Mouse (Mus musculus) urinary bladder, postnatal 10 days (tissue): Measurements from ENCODE around the gene Baz1a.
A peak's percentile ranks its signal among the peaks of the same experiment; 100 is the strongest.
"Not testable (repeated sequence)": the region's sequence is repeated elsewhere in the genome, so short reads cannot be mapped to it uniquely, and the experiment has no call there.

Source experiments
- DNase-seq: peaks from one replicate; pipeline ENCODE4 v3.0.0; 2022; ENCODE audit warnings: low spot score

Baz1a gene

GRCm38 (mm10) chr12:54980939-54981338, 33.2 kb downstream of the Baz1a start:
- no peak for DNase-seq

- no peak for DNase-seq
Observed at GRCm38 (mm10) chr12:54980532-54980931, 33.6 kb downstream of the Baz1a start.

- DNase-seq: no peak
Observed at GRCm38 (mm10) chr12:54969033-54969432, 45.1 kb downstream of the Baz1a start.

GRCm38 (mm10) chr12:54965532-54966160, 48.5 kb downstream of the Baz1a start:
- no peak for DNase-seq

GRCm38 (mm10) chr12:54959569-54959968, 54.6 kb downstream of the Baz1a start:
- no peak for DNase-seq

DNA sequence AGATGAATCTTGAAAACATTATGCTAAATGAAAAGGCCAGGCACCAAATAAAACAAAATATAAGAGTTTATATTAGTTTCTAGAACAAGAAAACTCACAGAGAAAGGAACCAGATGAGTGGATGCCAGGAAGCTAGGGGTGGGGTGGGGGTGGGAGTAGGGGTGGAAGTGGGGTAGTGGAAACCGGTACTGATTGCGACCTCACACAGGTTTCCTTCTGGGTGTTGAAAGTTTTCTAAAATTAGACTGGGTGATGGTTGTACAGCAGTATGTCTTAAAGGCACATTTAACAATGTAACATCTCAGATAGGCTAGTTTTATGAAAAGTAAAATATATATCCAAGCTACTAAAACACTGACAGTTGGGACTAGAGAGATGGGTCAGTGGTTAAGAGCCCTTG, 57.2 kb downstream of the Baz1a start:
- DNase-seq: no peak

DNA sequence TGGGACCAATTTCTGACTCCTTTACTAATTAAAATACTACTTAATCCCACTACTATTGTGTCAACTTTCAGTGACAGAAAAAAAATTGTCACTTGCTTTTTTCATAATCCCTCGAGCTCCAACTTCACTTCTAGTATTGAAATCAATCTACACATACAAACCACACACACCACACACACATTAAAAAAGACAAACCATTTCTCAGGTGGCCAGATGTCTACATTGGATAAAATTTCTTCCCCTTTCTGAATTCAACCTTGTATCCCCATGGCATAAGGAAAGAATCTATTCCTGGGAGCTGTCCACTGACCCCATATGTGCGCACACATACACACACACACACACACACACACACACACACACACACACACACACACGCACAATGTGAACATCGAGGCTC, 57.7 kb downstream of the Baz1a start:
- no peak for DNase-seq

DNA sequence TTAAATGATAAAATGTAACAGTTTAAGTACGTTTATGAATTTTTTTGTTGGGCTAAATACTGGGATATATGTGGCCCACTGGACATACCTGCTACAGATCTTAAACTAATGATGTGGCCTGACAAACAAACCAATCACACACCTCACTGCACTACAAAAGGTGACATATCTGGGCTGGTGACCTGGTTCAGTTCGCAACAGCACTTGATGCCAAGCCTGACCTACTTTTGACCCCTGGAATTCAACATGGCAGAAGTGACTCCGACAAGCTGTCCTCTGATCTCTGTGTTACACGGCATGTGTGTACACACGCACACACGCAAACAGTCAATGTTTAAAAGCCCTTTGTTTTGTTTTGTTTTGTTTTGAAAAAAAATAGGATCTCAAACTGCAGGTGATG, 68.0 kb downstream of the Baz1a start:
- DNase-seq: no peak

DNA sequence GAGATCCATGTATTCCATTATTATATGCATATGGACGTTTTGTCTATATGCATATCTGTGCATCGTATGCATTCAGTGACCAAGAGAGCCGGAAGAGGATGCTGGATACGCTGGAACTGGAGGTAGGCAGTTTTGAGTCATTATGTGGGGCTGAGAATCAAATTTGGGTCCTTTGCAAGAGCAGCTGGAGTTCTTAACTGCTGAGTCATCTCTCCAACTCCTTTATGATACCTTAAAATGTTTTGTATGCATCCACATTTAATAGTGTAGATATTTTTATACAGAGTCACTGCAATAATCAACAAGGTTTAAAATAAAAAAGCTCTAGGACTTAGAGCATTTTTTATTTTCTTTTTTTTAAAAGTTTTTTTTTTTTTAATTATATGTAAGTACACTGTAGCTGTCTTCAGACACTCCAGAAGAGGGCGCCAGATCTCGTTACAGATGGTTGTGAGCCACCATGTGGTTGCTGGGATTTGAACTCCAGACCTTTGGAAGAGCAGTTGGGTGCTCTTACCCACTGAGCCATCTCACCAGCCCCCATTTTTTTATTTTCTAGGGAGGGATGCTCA, 71.5 kb downstream of the Baz1a start:
- DNase-seq: not testable (repeated sequence)

DNA sequence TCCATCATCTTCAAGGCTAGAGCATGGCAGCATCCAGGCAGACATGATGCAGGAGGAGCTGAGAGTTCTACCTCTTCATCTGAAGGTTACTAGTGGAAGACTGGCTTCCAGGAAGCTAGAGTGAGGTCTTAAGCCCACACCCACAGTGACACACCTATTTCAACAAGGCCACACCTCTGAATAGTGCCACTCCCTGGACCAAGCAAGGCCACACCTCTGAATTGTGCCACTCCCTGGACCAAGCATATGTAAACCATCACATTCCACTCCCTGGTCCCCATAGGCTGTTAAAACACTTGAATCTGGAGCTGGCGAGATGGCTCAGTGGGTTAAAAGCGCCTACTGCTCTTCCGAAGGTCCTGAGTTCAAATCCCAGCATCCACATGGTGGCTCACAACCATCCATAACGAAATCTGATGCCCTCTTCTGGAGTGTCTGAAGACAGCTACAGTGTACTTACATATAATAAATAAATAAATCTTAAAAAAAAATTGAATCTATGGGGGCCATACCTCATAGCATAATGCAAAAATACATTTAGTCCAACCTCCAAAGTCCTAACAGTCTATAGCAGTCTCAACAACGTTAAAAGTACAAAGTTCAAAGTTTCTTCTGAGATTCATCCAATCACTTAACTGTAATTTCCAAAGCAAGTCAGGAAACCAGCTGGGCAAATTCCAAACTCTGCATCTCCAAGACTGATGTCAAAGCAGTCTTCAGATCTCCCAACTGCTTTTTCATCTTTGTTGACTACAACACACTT, 76.4 kb downstream of the Baz1a start:
- not testable (repeated sequence) for DNase-seq

GRCm38 (mm10) chr12:54910387-54910786, 103.8 kb downstream of the Baz1a start:
- no peak for DNase-seq

- DNase-seq: not testable (repeated sequence)
Observed at GRCm38 (mm10) chr12:54892559-54892958, 121.6 kb downstream of the Baz1a start.

DNA sequence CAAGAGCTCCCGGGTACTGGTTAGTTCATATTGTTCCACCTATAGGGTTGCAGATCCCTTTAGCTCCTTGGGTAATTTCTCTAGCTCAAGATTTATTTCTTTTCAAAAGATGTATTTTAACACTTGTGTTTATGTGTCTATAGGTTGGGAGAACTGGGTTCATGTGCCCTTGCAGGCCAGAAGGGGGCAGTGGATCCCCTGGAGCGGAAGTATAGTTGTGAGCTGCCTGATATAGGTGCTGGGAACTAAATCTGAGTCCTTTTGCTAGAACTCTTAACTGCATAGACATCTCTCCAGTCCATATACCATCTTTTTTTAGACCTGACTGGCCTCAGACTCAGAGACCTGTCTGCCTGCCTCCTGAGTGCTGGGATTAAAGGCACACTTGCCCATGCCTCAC, 123.7 kb downstream of the Baz1a start:
- no peak for DNase-seq

DNA sequence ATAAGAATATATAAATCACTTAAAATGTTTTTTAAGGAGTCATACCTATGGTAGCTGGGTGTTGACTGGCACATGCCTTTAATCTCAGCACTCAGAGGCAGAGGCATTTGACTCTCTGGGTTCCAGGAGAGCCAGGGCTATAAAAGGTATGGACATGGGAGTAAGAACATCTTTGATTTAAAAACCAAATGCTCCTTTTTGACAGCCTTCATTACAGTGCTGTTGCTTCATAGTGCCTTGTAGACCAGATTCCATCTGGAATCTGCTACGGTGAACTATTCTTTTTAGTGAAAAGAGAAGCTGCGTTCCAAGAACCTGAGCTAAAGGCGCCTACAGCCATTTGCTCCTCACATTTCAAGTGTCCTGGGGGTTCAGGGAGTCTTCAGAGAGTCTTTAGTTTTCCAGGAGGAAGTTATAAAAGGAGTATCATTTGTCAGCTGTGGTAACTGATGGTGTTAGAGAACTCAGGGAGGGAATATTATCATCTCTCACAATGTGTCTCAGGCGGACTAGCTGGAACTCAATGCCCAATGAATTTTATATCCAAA, 126.5 kb downstream of the Baz1a start:
- DNase-seq: no peak

DNA sequence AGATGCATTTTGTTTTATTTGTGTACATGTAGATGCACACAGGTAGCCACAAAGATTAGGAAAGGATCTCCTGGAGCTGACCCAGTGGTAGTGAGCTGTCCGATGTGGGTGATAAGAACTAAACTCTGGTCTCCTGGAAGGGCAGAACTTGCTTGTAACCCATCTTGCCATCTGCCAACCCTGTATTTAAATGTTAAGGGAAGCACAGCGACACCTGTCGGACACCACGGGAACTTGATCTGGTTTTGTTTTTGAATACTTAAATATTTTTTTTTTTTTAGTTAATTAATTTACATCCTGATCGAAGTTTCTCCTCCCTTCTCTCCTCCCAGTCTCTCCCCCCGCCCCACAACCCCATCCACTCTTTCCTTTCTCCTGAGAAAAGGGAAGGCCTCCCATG, 134.5 kb downstream of the Baz1a start:
- no peak for DNase-seq

- DNase-seq: no peak
Observed at GRCm38 (mm10) chr12:54879211-54879610, 134.9 kb downstream of the Baz1a start.

DNA sequence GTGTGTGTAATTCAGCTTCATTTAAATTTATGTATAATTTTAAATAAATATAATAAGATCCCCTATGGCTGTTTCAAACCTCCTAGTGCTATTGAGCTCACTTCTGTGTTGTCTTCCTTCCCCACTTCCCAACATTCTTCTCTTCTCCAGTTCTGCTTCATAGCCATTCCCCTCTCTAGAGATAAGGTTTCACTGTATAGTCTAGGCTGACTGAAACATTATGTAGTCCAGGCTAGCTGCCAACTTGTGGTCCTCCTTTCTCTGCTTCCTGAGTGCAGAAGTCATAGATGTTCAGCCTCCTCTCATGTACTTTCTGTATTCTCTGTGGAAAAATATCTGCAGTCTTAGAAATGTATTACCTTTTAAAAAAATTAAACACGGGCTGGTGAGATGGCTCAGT, 136.3 kb downstream of the Baz1a start:
- DNase-seq: no peak

GRCm38 (mm10) chr12:54876879-54877278, 137.3 kb downstream of the Baz1a start:
- DNase-seq: no peak

DNA sequence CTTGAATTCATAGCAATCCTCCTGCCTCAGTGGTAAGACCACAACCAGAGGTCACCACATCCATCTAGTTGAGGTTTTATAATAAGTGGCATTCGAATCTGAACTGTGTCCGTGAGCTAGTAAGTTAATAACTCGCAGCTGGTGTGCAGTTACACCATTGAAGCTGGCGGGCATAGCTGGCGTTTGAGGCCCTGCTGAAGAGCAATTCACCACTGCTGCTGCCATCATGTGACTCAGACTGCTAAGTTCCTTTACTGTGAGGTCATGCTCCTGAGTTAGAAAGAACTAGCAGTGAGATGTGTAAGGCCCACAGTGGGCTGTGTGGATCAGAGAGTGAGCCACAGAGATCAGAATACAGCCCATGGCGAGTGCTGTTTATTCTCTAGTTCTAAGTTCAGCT, 139.4 kb downstream of the Baz1a start:
- no peak for DNase-seq

GRCm38 (mm10) chr12:54862606-54863535, 151.3 kb downstream of the Baz1a start, which contains the start of gene Cfl2:
Gene Cfl2 (minus strand): TSS chr12:54862877.
- DNase-seq: peak; percentile 46

GRCm38 (mm10) chr12:54861991-54862605, 152.1 kb downstream of the Baz1a start:
- DNase-seq: peak; percentile 15
